Mouse (Mus musculus) G1E (cell line): Measurements from ENCODE around the gene Armh3.

Experiments used
- CTCF ChIP-seq: IDR thresholded peaks from 2 replicates; pipeline ENCODE4 v1.5.1; 2012; ENCODE audit warnings: low read depth, low read length, inconsistent platforms, mixed read lengths
- GATA1 ChIP-seq: IDR thresholded peaks from 2 replicates; pipeline ENCODE4 v1.6.1; 2012; ENCODE audit warnings: borderline replicate concordance, low read length, inconsistent platforms, mixed read lengths

DNA sequence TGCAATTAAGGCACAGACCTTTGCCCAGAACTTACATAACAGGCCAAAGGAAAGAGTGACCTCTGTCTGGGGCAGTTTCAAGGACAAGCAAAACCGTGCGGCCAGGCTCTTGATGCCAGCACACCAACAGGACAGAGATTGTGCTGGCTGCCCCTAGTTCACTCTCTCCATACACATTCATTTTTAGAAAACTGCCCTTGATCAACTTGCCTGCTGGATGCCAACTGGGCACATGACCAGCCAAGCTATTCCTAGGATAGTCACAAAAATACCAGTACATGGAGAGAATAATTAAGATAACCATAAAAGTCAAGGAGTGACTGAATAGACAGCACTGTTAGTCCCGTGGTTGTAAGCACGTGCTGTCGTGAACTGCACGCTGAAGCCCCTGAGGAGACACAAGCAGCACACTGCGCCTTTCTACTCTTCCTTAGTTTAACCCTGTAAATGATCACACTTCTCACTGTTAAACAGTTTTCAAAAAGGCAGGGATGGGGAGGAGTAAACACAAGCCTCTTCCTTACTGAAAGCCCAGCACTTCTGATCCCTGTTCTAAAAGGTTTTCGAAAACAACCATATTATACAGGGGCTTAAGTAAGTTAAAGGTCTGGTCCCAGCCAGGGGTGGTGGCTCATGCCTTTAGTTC, 95.8 kb downstream of the Armh3 start:
- TF ChIP-seq GATA1 (no peak), CTCF (no peak)
